Mouse (Mus musculus): ENCODE results near the gene Pakap. TPM values are rescaled to one million over a fixed set of nuclear protein-coding genes. Genes with fewer than 3 reads are reported as not detected.

Gene Pakap
- polyA plus RNA-seq, 1 experiment from 2014 or later = 10.3 TPM

GRCm38 (mm10) chr4:57660470-57660869, 92.5 kb downstream of the Pakap start:
- Histone ChIP-seq H3K9me3 (no peaks in the 10 kb centered on the region), H3K4me2 (no peak overlapping the region), H3K9ac (no peak overlapping the region), H3K4me3 (no peak overlapping the region), H3K4me1 (replicated peaks) (peaks cover 13% of the 10 kb centered on the region), H3K36me3 (peaks cover 9% of the 10 kb centered on the region; the same call in 1 of the 2 replicates), H3K27ac (peak overlapping the region; percentile 48; the same call in 1 of the 2 replicates), H3K27me3 (no peaks in the 10 kb centered on the region; the same call in 1 of the 2 replicates)
- 6% methylated on average over 4 of the region's 4 CpGs for WGBS
- ATAC-seq (ENCODE audit: low FRiP score) = peak; percentile 79; the same call in 1 of the 2 replicates

- WGBS = 81% methylated on average over 3 of the region's 3 CpGs
- no peaks in the 10 kb centered on the region for H3K9me3 ChIP-seq
- no peak overlapping the region for H3K9ac ChIP-seq
- ATAC-seq (ENCODE audit: low FRiP score) = no peak
- no peak overlapping the region for H3K4me3 ChIP-seq
- H3K4me1 ChIP-seq (replicated peaks) = no peaks in the 10 kb centered on the region
- H3K27ac ChIP-seq = no peak overlapping the region
- no peaks in the 10 kb centered on the region; the same call in 1 of the 2 replicates for H3K36me3 ChIP-seq
- no peak overlapping the region for H3K4me2 ChIP-seq
- H3K27me3 ChIP-seq = no peaks in the 10 kb centered on the region; the same call in 1 of the 2 replicates
Observed at GRCm38 (mm10) chr4:57666101-57666500, 98.1 kb downstream of the Pakap start.

- no peak for ATAC-seq (ENCODE audit: low FRiP score)
- no peaks in the 10 kb centered on the region for H3K27me3 ChIP-seq
- no peaks in the 10 kb centered on the region for H3K36me3 ChIP-seq
- H3K4me1 ChIP-seq (replicated peaks) = peaks cover 16% of the 10 kb centered on the region
- WGBS = 69% methylated on average over 7 of the region's 7 CpGs
- no peak overlapping the region for H3K4me3 ChIP-seq
- no peaks in the 10 kb centered on the region for H3K9me3 ChIP-seq
- no peak overlapping the region for H3K9ac ChIP-seq
- no peak overlapping the region for H3K4me2 ChIP-seq
- H3K27ac ChIP-seq = no peak overlapping the region
Observed at GRCm38 (mm10) chr4:57670813-57671469, 103.0 kb downstream of the Pakap start.

GRCm38 (mm10) chr4:57672541-57672940, 104.6 kb downstream of the Pakap start:
- no peaks in the 10 kb centered on the region for H3K36me3 ChIP-seq
- ATAC-seq (ENCODE audit: low FRiP score) = no peak
- H3K9ac ChIP-seq = no peak overlapping the region
- no peak overlapping the region for H3K4me3 ChIP-seq
- 79% methylated on average over 4 of the region's 4 CpGs for WGBS
- H3K4me2 ChIP-seq = no peak overlapping the region
- no peaks in the 10 kb centered on the region for H3K9me3 ChIP-seq
- H3K27me3 ChIP-seq = no peaks in the 10 kb centered on the region
- no peak overlapping the region for H3K27ac ChIP-seq
- H3K4me1 ChIP-seq (replicated peaks) = peaks cover 16% of the 10 kb centered on the region

- WGBS = 12% methylated on average over 12 of the region's 12 CpGs
- Histone ChIP-seq H3K9ac (peak overlapping the region; percentile 60; the same call in 1 of the 2 replicates), H3K27me3 (no peaks in the 10 kb centered on the region), H3K4me1 (replicated peaks) (peaks cover 16% of the 10 kb centered on the region), H3K36me3 (no peaks in the 10 kb centered on the region), H3K27ac (0 out of 2 replicates have a peak overlapping the region, but pooled peaks have one; percentile 4), H3K4me3 (peak overlapping the region; percentile 22), H3K4me2 (peak overlapping the region; percentile 55), H3K9me3 (no peaks in the 10 kb centered on the region)
- ATAC-seq (ENCODE audit: low FRiP score) = peak; percentile 47; the same call in 1 of the 2 replicates
Observed at GRCm38 (mm10) chr4:57672996-57673906, 105.3 kb downstream of the Pakap start.

GRCm38 (mm10) chr4:57674351-57674750, 106.4 kb downstream of the Pakap start:
- Histone ChIP-seq H3K4me1 (replicated peaks) (peaks cover 16% of the 10 kb centered on the region), H3K9ac (no peak overlapping the region), H3K4me2 (no peak overlapping the region), H3K27ac (no peak overlapping the region), H3K9me3 (no peaks in the 10 kb centered on the region), H3K4me3 (no peak overlapping the region), H3K27me3 (no peaks in the 10 kb centered on the region), H3K36me3 (no peaks in the 10 kb centered on the region)
- 83% methylated on average over 7 of the region's 7 CpGs for WGBS
- ATAC-seq (ENCODE audit: low FRiP score) = no peak

- peak overlapping the region; percentile 27 for H3K4me3 ChIP-seq
- peak overlapping the region; percentile 52 for H3K4me2 ChIP-seq
- peaks cover 16% of the 10 kb centered on the region for H3K4me1 ChIP-seq (replicated peaks)
- H3K27me3 ChIP-seq = no peaks in the 10 kb centered on the region
- WGBS = 2% methylated on average over 13 of the region's 13 CpGs
- H3K36me3 ChIP-seq = no peaks in the 10 kb centered on the region
- H3K9ac ChIP-seq = peak overlapping the region; percentile 51
- peak overlapping the region; percentile 50; the same call in 1 of the 2 replicates for H3K27ac ChIP-seq
- no peaks in the 10 kb centered on the region for H3K9me3 ChIP-seq
- ATAC-seq (ENCODE audit: low FRiP score) = peak; percentile 55
Observed at GRCm38 (mm10) chr4:57675387-57675786, 107.4 kb downstream of the Pakap start.

- ATAC-seq (ENCODE audit: low FRiP score) = no peak
- no peak overlapping the region for H3K4me2 ChIP-seq
- no peaks in the 10 kb centered on the region for H3K36me3 ChIP-seq
- H3K27me3 ChIP-seq = no peaks in the 10 kb centered on the region
- H3K4me3 ChIP-seq = no peak overlapping the region
- no peak overlapping the region for H3K9ac ChIP-seq
- 81% methylated on average over 12 of the region's 12 CpGs for WGBS
- H3K27ac ChIP-seq = no peak overlapping the region
- H3K9me3 ChIP-seq = no peaks in the 10 kb centered on the region
- peaks cover 21% of the 10 kb centered on the region for H3K4me1 ChIP-seq (replicated peaks)
Observed at GRCm38 (mm10) chr4:57677916-57678315, 109.9 kb downstream of the Pakap start.

- Histone ChIP-seq H3K27ac (no peak overlapping the region), H3K4me3 (no peak overlapping the region), H3K27me3 (no peaks in the 10 kb centered on the region), H3K9ac (no peak overlapping the region), H3K9me3 (no peaks in the 10 kb centered on the region), H3K36me3 (no peaks in the 10 kb centered on the region), H3K4me2 (no peak overlapping the region), H3K4me1 (replicated peaks) (peaks cover 18% of the 10 kb centered on the region)
- 77% methylated on average over 9 of the region's 9 CpGs for WGBS
- no peak for ATAC-seq (ENCODE audit: low FRiP score)
Observed at GRCm38 (mm10) chr4:57678991-57679457, 111.0 kb downstream of the Pakap start.

GRCm38 (mm10) chr4:57680186-57680585, 112.2 kb downstream of the Pakap start:
- Histone ChIP-seq H3K27me3 (no peaks in the 10 kb centered on the region), H3K4me3 (no peak overlapping the region), H3K27ac (no peak overlapping the region), H3K36me3 (no peaks in the 10 kb centered on the region), H3K4me1 (replicated peaks) (peaks cover 11% of the 10 kb centered on the region), H3K9me3 (no peaks in the 10 kb centered on the region), H3K4me2 (no peak overlapping the region), H3K9ac (no peak overlapping the region)
- 45% methylated on average over 12 of the region's 12 CpGs for WGBS
- ATAC-seq (ENCODE audit: low FRiP score) = no peak

GRCm38 (mm10) chr4:57681511-57681910, 113.5 kb downstream of the Pakap start:
- no peaks in the 10 kb centered on the region for H3K27me3 ChIP-seq
- H3K9me3 ChIP-seq = no peaks in the 10 kb centered on the region
- WGBS = 56% methylated on average over 12 of the region's 12 CpGs
- H3K9ac ChIP-seq = no peak overlapping the region
- H3K4me3 ChIP-seq = no peak overlapping the region
- no peak overlapping the region for H3K4me2 ChIP-seq
- H3K27ac ChIP-seq = no peak overlapping the region
- H3K4me1 ChIP-seq (replicated peaks) = peaks cover 5% of the 10 kb centered on the region; the same call in 1 of the 2 replicates
- ATAC-seq (ENCODE audit: low FRiP score) = no peak
- H3K36me3 ChIP-seq = no peaks in the 10 kb centered on the region

- Histone ChIP-seq H3K4me2 (no peak overlapping the region), H3K9me3 (no peaks in the 10 kb centered on the region), H3K27ac (no peak overlapping the region), H3K9ac (no peak overlapping the region), H3K4me1 (replicated peaks) (peaks cover 5% of the 10 kb centered on the region; the same call in 1 of the 2 replicates), H3K27me3 (no peaks in the 10 kb centered on the region), H3K36me3 (no peaks in the 10 kb centered on the region), H3K4me3 (no peak overlapping the region)
- 99% methylated on average over 2 of the region's 2 CpGs for WGBS
- ATAC-seq (ENCODE audit: low FRiP score) = no peak
Observed at GRCm38 (mm10) chr4:57682341-57682740, 114.4 kb downstream of the Pakap start.
